Mouse (Mus musculus) kidney, embryonic 16.5 days (tissue): Measurements from ENCODE around the gene Itsn1. TPM values are rescaled to one million over a fixed set of nuclear protein-coding genes. Genes with fewer than 3 reads are reported as not detected.

Source experiments
- ATAC-seq: fragments of 200-750 bp; cut with Nextera tagmentation; 2 replicates; pipeline ENCODE4 v1.8.0; 2017; ENCODE audit warnings: moderate TSS enrichment; ENCODE audit not compliant: low FRiP score, low TSS enrichment
- H3K27ac ChIP-seq: fragments of 300-500 bp; sonication (generic); 2 replicates; pipeline ENCODE4 v1.5.1; 2014; ENCODE audit warnings: low read length
- H3K27me3 ChIP-seq: fragments of 300-500 bp; sonication (generic); 2 replicates; pipeline ENCODE4 v1.6.1; 2014; ENCODE audit warnings: low read length, control low read depth, mixed read lengths; ENCODE audit not compliant: insufficient read depth
- H3K36me3 ChIP-seq: fragments of 300-500 bp; sonication (generic); 2 replicates; pipeline ENCODE4 v1.6.1; 2014; ENCODE audit warnings: low read length, control low read depth, mixed read lengths; ENCODE audit not compliant: insufficient read depth
- H3K4me1 ChIP-seq: fragments of 300-500 bp; sonication (generic); 2 replicates; pipeline ENCODE4 v1.6.1; 2014; ENCODE audit warnings: low read length, control low read depth, mixed read lengths; ENCODE audit not compliant: insufficient read depth
- H3K4me2 ChIP-seq: fragments of 300-500 bp; sonication (generic); replicated peaks from 2 replicates; pipeline ENCODE4 v1.6.1; 2014; ENCODE audit warnings: low read depth, low read length
- H3K4me3 ChIP-seq: fragments of 300-500 bp; sonication (generic); 2 replicates; pipeline ENCODE4 v1.5.1; 2014; ENCODE audit warnings: mild to moderate bottlenecking, low read length
- H3K9ac ChIP-seq: fragments of 300-500 bp; sonication (generic); replicated peaks from 2 replicates; pipeline ENCODE4 v1.6.1; 2014; ENCODE audit warnings: low read length
- H3K9me3 ChIP-seq: fragments of 300-500 bp; sonication (generic); 2 replicates; pipeline ENCODE4 v1.6.1; 2016; ENCODE audit warnings: low read length, control low read depth
- WGBS: fragments of 180-500 bp; shearing (Covaris S2); extraction: QIAGEN DNeasy Blood & Tissue Kit; methylation state at CpG from one replicate; pipeline ENCODE4 v1.1.7; 2014; 5-methylcytosine and 5-hydroxymethylcytosine counted together
- polyA plus RNA-seq: library from polyadenylated mRNA; unstranded; fragments of >200 nt; fragmentation: Nextera tagmentation; extraction: Ambion mirVana; gene quantifications from 2 replicates; pipeline ENCODE4 v1.2.1, GENCODE M21; 2015

Gene Itsn1
- polyA plus RNA-seq, 1 experiment from 2014 or later: 24.3 TPM

- WGBS: 74% methylated on average over 6 of the region's 6 CpGs
- H3K9ac ChIP-seq: no peak overlapping the region
- no peaks in the 10 kb centered on the region for H3K9me3 ChIP-seq
- no peak for ATAC-seq
- no peaks in the 10 kb centered on the region for H3K27me3 ChIP-seq
- no peak overlapping the region for H3K4me2 ChIP-seq
- no peak overlapping the region for H3K27ac ChIP-seq
- H3K36me3 ChIP-seq: no peaks in the 10 kb centered on the region
- peaks cover 32% of the 10 kb centered on the region for H3K4me1 ChIP-seq
- no peak overlapping the region for H3K4me3 ChIP-seq
These were observed 35.3 kb downstream of the Itsn1 start for GRCm38 (mm10) chr16:91764414-91764813.

GRCm38 (mm10) chr16:91765121-91765815 lies 36.2 kb downstream of the Itsn1 start:
- Histone ChIP-seq H3K4me2 (no peak overlapping the region), H3K4me1 (peaks cover 27% of the 10 kb centered on the region), H3K36me3 (no peaks in the 10 kb centered on the region), H3K4me3 (no peak overlapping the region), H3K27ac (no peak overlapping the region), H3K9ac (no peak overlapping the region), H3K27me3 (no peaks in the 10 kb centered on the region), H3K9me3 (no peaks in the 10 kb centered on the region)
- ATAC-seq: no peak
- WGBS: 93% methylated on average over 15 of the region's 15 CpGs

- 93% methylated on average over 15 of the region's 15 CpGs for WGBS
- peaks cover 27% of the 10 kb centered on the region for H3K4me1 ChIP-seq
- no peak for ATAC-seq
These were observed 36.7 kb downstream of the Itsn1 start for GRCm38 (mm10) chr16:91765816-91766210.

GRCm38 (mm10) chr16:91767165-91767701 lies 38.2 kb downstream of the Itsn1 start:
- H3K9ac ChIP-seq: no peak overlapping the region
- no peak for ATAC-seq
- H3K4me3 ChIP-seq: no peak overlapping the region
- H3K36me3 ChIP-seq: no peaks in the 10 kb centered on the region
- no peaks in the 10 kb centered on the region for H3K27me3 ChIP-seq
- no peak overlapping the region for H3K27ac ChIP-seq
- H3K4me1 ChIP-seq: peaks cover 19% of the 10 kb centered on the region
- no peaks in the 10 kb centered on the region for H3K9me3 ChIP-seq
- 76% methylated on average over 11 of the region's 11 CpGs for WGBS
- H3K4me2 ChIP-seq: no peak overlapping the region

More at GRCm38 (mm10) chr16:91765816-91766210, 36.7 kb downstream of the Itsn1 start:
- H3K36me3 ChIP-seq: no peaks in the 10 kb centered on the region
- no peaks in the 10 kb centered on the region for H3K9me3 ChIP-seq
- H3K4me2 ChIP-seq: no peak overlapping the region
- H3K27me3 ChIP-seq: no peaks in the 10 kb centered on the region
- no peak overlapping the region for H3K27ac ChIP-seq
- H3K9ac ChIP-seq: no peak overlapping the region
- H3K4me3 ChIP-seq: no peak overlapping the region

- no peak for ATAC-seq
- Histone ChIP-seq H3K4me2 (no peak overlapping the region), H3K27ac (no peak overlapping the region), H3K4me1 (peaks cover 13% of the 10 kb centered on the region), H3K27me3 (no peaks in the 10 kb centered on the region), H3K9me3 (no peaks in the 10 kb centered on the region), H3K9ac (no peak overlapping the region), H3K4me3 (no peak overlapping the region), H3K36me3 (no peaks in the 10 kb centered on the region)
- WGBS: 96% methylated on average over 6 of the region's 6 CpGs
These were observed 39.5 kb downstream of the Itsn1 start for GRCm38 (mm10) chr16:91768586-91768985.

- no peak overlapping the region for H3K4me3 ChIP-seq
- no peaks in the 10 kb centered on the region for H3K9me3 ChIP-seq
- no peak overlapping the region for H3K27ac ChIP-seq
- H3K4me2 ChIP-seq: no peak overlapping the region
- H3K36me3 ChIP-seq: no peaks in the 10 kb centered on the region
- no peak overlapping the region for H3K9ac ChIP-seq
- 91% methylated on average over 5 of the region's 5 CpGs for WGBS
- H3K4me1 ChIP-seq: peaks cover 4% of the 10 kb centered on the region
- no peaks in the 10 kb centered on the region for H3K27me3 ChIP-seq
- no peak for ATAC-seq
These were observed 40.8 kb downstream of the Itsn1 start for GRCm38 (mm10) chr16:91769911-91770310.

- 77% methylated on average over 5 of the region's 5 CpGs for WGBS
- H3K9me3 ChIP-seq: no peaks in the 10 kb centered on the region
- H3K4me1 ChIP-seq: peaks cover 4% of the 10 kb centered on the region
- ATAC-seq: no peak
- H3K4me3 ChIP-seq: no peak overlapping the region
- H3K36me3 ChIP-seq: no peaks in the 10 kb centered on the region
- no peaks in the 10 kb centered on the region for H3K27me3 ChIP-seq
- no peak overlapping the region for H3K9ac ChIP-seq
- H3K27ac ChIP-seq: no peak overlapping the region
- no peak overlapping the region for H3K4me2 ChIP-seq
These were observed 41.6 kb downstream of the Itsn1 start for GRCm38 (mm10) chr16:91770662-91771061.

- WGBS: 83% methylated on average over 6 of the region's 6 CpGs
- no peak overlapping the region for H3K27ac ChIP-seq
- H3K9ac ChIP-seq: no peak overlapping the region
- no peak overlapping the region for H3K4me2 ChIP-seq
- H3K27me3 ChIP-seq: no peaks in the 10 kb centered on the region
- H3K9me3 ChIP-seq: no peaks in the 10 kb centered on the region
- H3K4me1 ChIP-seq: peaks cover 4% of the 10 kb centered on the region
- no peak overlapping the region for H3K4me3 ChIP-seq
- ATAC-seq: no peak
- H3K36me3 ChIP-seq: no peaks in the 10 kb centered on the region
These were observed 42.3 kb downstream of the Itsn1 start for GRCm38 (mm10) chr16:91771334-91771733.

- Histone ChIP-seq H3K27me3 (no peaks in the 10 kb centered on the region), H3K9ac (no peak overlapping the region), H3K4me2 (no peak overlapping the region), H3K36me3 (no peaks in the 10 kb centered on the region), H3K27ac (0 out of 2 replicates have a peak overlapping the region, but pooled peaks have one; percentile 24), H3K4me1 (no peaks in the 10 kb centered on the region; the same call in 1 of the 2 replicates), H3K9me3 (no peaks in the 10 kb centered on the region), H3K4me3 (no peak overlapping the region)
- no peak for ATAC-seq
- WGBS: 76% methylated on average over 7 of the region's 7 CpGs
These were observed 43.5 kb downstream of the Itsn1 start for GRCm38 (mm10) chr16:91772586-91772985.

- Histone ChIP-seq H3K27me3 (no peaks in the 10 kb centered on the region), H3K9me3 (no peaks in the 10 kb centered on the region), H3K4me1 (no peaks in the 10 kb centered on the region), H3K4me3 (no peak overlapping the region), H3K27ac (no peak overlapping the region), H3K36me3 (peaks cover 5% of the 10 kb centered on the region; the same call in 1 of the 2 replicates), H3K9ac (no peak overlapping the region), H3K4me2 (no peak overlapping the region)
- 76% methylated on average over 10 of the region's 10 CpGs for WGBS
- no peak for ATAC-seq
These were observed 50.5 kb downstream of the Itsn1 start for GRCm38 (mm10) chr16:91779576-91779975.
